Mouse (Mus musculus): ENCODE data around the gene Sfxn2.

GRCm38 (mm10) chr19:46562581-46563515 is 10.3 kb upstream of the Sfxn2 start:
- TF ChIP-seq CTCF (IDR thresholded peaks at IDR 0.05; ENCODE audit: borderline replicate concordance, extremely low read depth, insufficient read depth, insufficient read length) = no peak
- no peak for TF ChIP-seq POLR2A (IDR thresholded peaks at IDR 0.05; ENCODE audit: borderline replicate concordance, extremely low read depth, insufficient read depth, insufficient read length, poor library complexity, severe bottlenecking)
